Mouse (Mus musculus): ENCODE data around the gene B830017H08Rik. TPM values are rescaled to one million over a fixed set of nuclear protein-coding genes. Genes with fewer than 3 reads are reported as not detected.

The B830017H08Rik gene
- polyA plus RNA-seq, 2 experiments, result 0.17 to 0.58 TPM

GRCm38 (mm10) chr16:17804449-17804912 is 28.4 kb upstream of the B830017H08Rik start:
- H3K9ac ChIP-seq (ENCODE audit: low read depth, low read length, severe bottlenecking), result peak overlapping the region; percentile 36; the same call in 1 of the 2 replicates
- peak overlapping the region; percentile 19 for H3K4me3 ChIP-seq (replicated peaks; ENCODE audit: low read length)
- TF ChIP-seq POLR2A (IDR thresholded peaks at IDR 0.05; ENCODE audit: borderline replicate concordance, extremely low read depth, insufficient read depth, insufficient read length), result no peak
- WGBS, result 5% methylated on average over 33 of the region's 33 CpGs
- peaks cover 12% of the 10 kb centered on the region; the same call in 1 of the 2 replicates for H3K27me3 ChIP-seq (ENCODE audit: control insufficient read depth, insufficient read depth, low read length)
- peaks cover 96% of the 10 kb centered on the region for H3K4me1 ChIP-seq (ENCODE audit: control insufficient read depth, insufficient read depth, low read length)
- H3K4me2 ChIP-seq (replicated peaks; ENCODE audit: low read depth, low read length, severe bottlenecking), result peak overlapping the region; percentile 44
- ATAC-seq (ENCODE audit: low FRiP score, low read depth) (peak; percentile 41; the same call in 1 of the 2 replicates), DNase-seq (ENCODE audit: low spot score) (peak; percentile 58)
- H3K9me3 ChIP-seq (ENCODE audit: control insufficient read depth, low read length), result no peaks in the 10 kb centered on the region
- peaks cover 68% of the 10 kb centered on the region for H3K36me3 ChIP-seq (ENCODE audit: control insufficient read depth, insufficient read depth, low read length)
- peak overlapping the region; percentile 2; the same call in 1 of the 2 replicates for H3K27ac ChIP-seq (replicated peaks; ENCODE audit: low read depth, low read length)

DNA sequence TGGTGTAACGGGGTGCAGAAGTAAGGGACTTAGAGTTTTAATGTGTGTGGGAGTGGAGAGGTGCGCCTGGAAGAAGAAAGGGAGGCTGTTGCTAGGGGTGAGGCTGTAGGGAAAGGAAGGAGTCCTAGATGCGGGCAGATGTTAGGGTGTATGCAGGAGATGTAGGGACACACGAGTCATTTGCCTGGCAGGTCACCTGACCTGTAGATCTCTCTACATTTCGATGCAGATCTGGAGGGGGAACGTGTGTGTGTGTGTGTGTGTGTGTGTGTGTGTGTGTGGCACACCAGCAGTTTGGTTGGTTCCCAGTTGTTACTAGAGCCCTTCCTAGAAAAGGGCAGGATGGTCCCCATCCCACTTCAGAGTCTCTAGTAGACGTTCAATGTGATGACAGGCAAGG is 27.9 kb upstream of the B830017H08Rik start:
- DNase-seq (ENCODE audit: low spot score), result no peak
- H3K4me2 ChIP-seq (replicated peaks; ENCODE audit: low read depth, low read length, severe bottlenecking), result peak overlapping the region; percentile 44
- no peak overlapping the region for H3K27ac ChIP-seq (replicated peaks; ENCODE audit: low read depth, low read length)
- ATAC-seq (ENCODE audit: low FRiP score, low read depth), result no peak
- no peaks in the 10 kb centered on the region for H3K9me3 ChIP-seq (ENCODE audit: control insufficient read depth, low read length)
- H3K9ac ChIP-seq (ENCODE audit: low read depth, low read length, severe bottlenecking), result no peak overlapping the region
- H3K4me1 ChIP-seq (ENCODE audit: control insufficient read depth, insufficient read depth, low read length), result peaks cover 95% of the 10 kb centered on the region
- WGBS, result 30% methylated on average over 7 of the region's 7 CpGs
- H3K27me3 ChIP-seq (ENCODE audit: control insufficient read depth, insufficient read depth, low read length), result peaks cover 12% of the 10 kb centered on the region; the same call in 1 of the 2 replicates
- no peak for TF ChIP-seq POLR2A (IDR thresholded peaks at IDR 0.05; ENCODE audit: borderline replicate concordance, extremely low read depth, insufficient read depth, insufficient read length)
- H3K4me3 ChIP-seq (replicated peaks; ENCODE audit: low read length), result peak overlapping the region; percentile 19
- H3K36me3 ChIP-seq (ENCODE audit: control insufficient read depth, insufficient read depth, low read length), result peaks cover 64% of the 10 kb centered on the region

DNA sequence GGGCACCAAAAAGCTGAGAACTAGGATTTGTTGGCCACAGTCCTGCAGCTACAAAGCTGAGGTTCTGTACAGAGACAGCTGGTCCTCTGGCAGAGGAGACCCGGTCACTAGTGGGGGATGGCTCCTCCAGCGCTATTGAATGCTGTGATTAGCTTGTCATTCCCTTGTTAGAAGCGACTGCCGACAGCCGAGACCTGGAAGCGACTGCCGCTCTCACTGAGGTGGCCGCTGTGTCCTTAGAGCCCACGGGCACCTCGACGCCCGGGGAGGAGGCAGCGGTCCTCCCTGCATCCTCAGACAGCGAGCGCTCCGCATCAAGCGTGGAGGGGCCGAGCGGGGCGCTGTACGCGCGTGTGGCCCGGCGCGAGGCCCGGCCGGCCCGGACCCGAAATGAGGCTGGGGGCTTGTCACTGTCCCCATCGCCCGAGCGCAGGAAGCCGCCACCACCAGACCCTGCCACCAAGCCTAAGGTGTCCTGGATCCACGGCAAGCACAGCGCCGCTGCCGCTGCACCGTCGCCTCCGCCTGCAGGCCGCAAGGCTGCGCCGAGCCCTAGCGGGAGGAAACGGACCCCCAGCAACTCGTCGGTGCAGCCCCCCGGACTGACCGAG is 26.2 kb upstream of the B830017H08Rik start:
- H3K4me2 ChIP-seq (replicated peaks; ENCODE audit: low read depth, low read length, severe bottlenecking), result peak overlapping the region; percentile 65
- WGBS, result 9% methylated on average over 47 of the region's 50 CpGs
- peak overlapping the region; percentile 32 for H3K4me3 ChIP-seq (replicated peaks; ENCODE audit: low read length)
- H3K4me1 ChIP-seq (ENCODE audit: control insufficient read depth, insufficient read depth, low read length), result peaks cover 90% of the 10 kb centered on the region
- ATAC-seq (ENCODE audit: low FRiP score, low read depth) (no peak), DNase-seq (ENCODE audit: low spot score) (no peak)
- H3K36me3 ChIP-seq (ENCODE audit: control insufficient read depth, insufficient read depth, low read length), result peaks cover 64% of the 10 kb centered on the region
- no peak for TF ChIP-seq POLR2A (IDR thresholded peaks at IDR 0.05; ENCODE audit: borderline replicate concordance, extremely low read depth, insufficient read depth, insufficient read length)
- peak overlapping the region; percentile 75 for H3K27ac ChIP-seq (replicated peaks; ENCODE audit: low read depth, low read length)
- peak overlapping the region; percentile 67 for H3K9ac ChIP-seq (ENCODE audit: low read depth, low read length, severe bottlenecking)
- peaks cover 12% of the 10 kb centered on the region; the same call in 1 of the 2 replicates for H3K27me3 ChIP-seq (ENCODE audit: control insufficient read depth, insufficient read depth, low read length)
- H3K9me3 ChIP-seq (ENCODE audit: control insufficient read depth, low read length), result no peaks in the 10 kb centered on the region

DNA sequence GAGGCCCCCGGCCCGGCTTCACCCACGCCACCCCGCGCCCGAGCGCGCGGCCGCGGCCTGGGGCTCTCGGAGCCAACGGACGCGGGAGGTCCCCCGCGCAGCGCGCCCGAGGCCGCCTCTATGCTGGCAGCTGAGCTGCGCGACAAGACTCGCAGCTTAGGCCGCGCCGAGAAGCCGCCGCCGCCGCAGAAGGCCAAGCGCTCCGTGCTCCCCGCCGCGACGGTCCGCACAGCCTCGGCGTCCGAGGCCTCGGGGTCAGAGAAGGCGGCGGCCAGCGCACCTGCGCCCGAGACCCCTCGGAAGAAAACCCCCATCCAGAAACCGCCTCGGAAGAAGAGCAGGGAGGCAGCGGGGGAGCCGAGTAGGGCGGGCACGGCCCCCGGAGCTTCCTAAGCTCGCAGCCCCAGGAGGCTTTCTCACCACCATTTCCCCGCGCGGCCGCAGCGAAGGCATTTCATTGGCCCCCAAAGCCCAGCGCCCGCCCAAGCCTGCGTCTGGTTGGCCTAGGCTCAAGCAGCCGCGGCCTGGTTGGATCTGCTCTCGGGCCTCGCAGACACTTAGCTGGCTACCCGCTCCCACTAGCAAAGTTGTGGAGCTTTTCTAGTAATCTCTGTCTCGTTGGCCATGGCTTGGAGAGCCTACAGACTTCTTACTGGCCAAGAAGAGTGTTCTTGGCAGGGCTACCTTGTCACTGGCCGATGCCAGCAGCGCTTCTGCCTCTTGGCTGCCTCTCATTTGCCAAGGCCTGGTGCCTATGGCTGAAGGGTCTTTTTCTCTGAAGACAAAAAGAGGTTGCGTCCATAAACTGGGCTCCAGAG is 25.5 kb upstream of the B830017H08Rik start:
- Histone ChIP-seq H3K27ac (replicated peaks; ENCODE audit: low read depth, low read length) (peak overlapping the region; percentile 75), H3K9me3 (ENCODE audit: control insufficient read depth, low read length) (no peaks in the 10 kb centered on the region), H3K9ac (ENCODE audit: low read depth, low read length, severe bottlenecking) (peak overlapping the region; percentile 67), H3K27me3 (ENCODE audit: control insufficient read depth, insufficient read depth, low read length) (peaks cover 5% of the 10 kb centered on the region; the same call in 1 of the 2 replicates), H3K4me1 (ENCODE audit: control insufficient read depth, insufficient read depth, low read length) (peaks cover 83% of the 10 kb centered on the region), H3K4me2 (replicated peaks; ENCODE audit: low read depth, low read length, severe bottlenecking) (peak overlapping the region; percentile 65), H3K4me3 (replicated peaks; ENCODE audit: low read length) (peak overlapping the region; percentile 32), H3K36me3 (ENCODE audit: control insufficient read depth, insufficient read depth, low read length) (peaks cover 64% of the 10 kb centered on the region)
- DNase-seq (ENCODE audit: low spot score), result peak; percentile 89
- TF ChIP-seq POLR2A (IDR thresholded peaks at IDR 0.05; ENCODE audit: borderline replicate concordance, extremely low read depth, insufficient read depth, insufficient read length), result no peak
- ATAC-seq (ENCODE audit: low FRiP score, low read depth), result peak; percentile 45
- WGBS, result 4% methylated on average over 70 of the region's 73 CpGs

GRCm38 (mm10) chr16:17809125-17809524 is 23.8 kb upstream of the B830017H08Rik start:
- ATAC-seq (ENCODE audit: low FRiP score, low read depth) (no peak), DNase-seq (ENCODE audit: low spot score) (no peak)
- no peak overlapping the region for H3K4me3 ChIP-seq (replicated peaks; ENCODE audit: low read length)
- peak overlapping the region; percentile 19; the same call in 1 of the 2 replicates for H3K4me2 ChIP-seq (replicated peaks; ENCODE audit: low read depth, low read length, severe bottlenecking)
- no peaks in the 10 kb centered on the region for H3K9me3 ChIP-seq (ENCODE audit: control insufficient read depth, low read length)
- H3K27me3 ChIP-seq (ENCODE audit: control insufficient read depth, insufficient read depth, low read length), result no peaks in the 10 kb centered on the region
- no peak for TF ChIP-seq POLR2A (IDR thresholded peaks at IDR 0.05; ENCODE audit: borderline replicate concordance, extremely low read depth, insufficient read depth, insufficient read length)
- 78% methylated on average over 4 of the region's 4 CpGs for WGBS
- H3K9ac ChIP-seq (ENCODE audit: low read depth, low read length, severe bottlenecking), result no peak overlapping the region
- H3K4me1 ChIP-seq (ENCODE audit: control insufficient read depth, insufficient read depth, low read length), result peaks cover 68% of the 10 kb centered on the region
- H3K27ac ChIP-seq (replicated peaks; ENCODE audit: low read depth, low read length), result peak overlapping the region; percentile 94
- H3K36me3 ChIP-seq (ENCODE audit: control insufficient read depth, insufficient read depth, low read length), result peaks cover 48% of the 10 kb centered on the region

Measured in limb, embryonic 14.5 days (tissue).